Mouse (Mus musculus) E14TG2a.4 (cell line): ENCODE results near the gene Clcn3.

ENCODE experiments used
- H3K27me3 ChIP-seq: 2 replicates; pipeline ENCODE4 v1.6.1; 2014; ENCODE audit warnings: low read length, control low read depth; ENCODE audit not compliant: insufficient read depth
- H3K36me3 ChIP-seq: 2 replicates; pipeline ENCODE4 v1.6.1; 2014; ENCODE audit warnings: low read length, control low read depth; ENCODE audit not compliant: insufficient read depth
- H3K4me1 ChIP-seq: replicated peaks from 2 replicates; pipeline ENCODE4 v1.6.1; 2014; ENCODE audit warnings: low read depth, low read length, control low read depth
- H3K4me3 ChIP-seq: replicated peaks from 2 replicates; pipeline ENCODE4 v1.5.1; 2014; ENCODE audit warnings: mild to moderate bottlenecking, low read length
- H3K9me3 ChIP-seq: 2 replicates; pipeline ENCODE4 v1.6.1; 2014; ENCODE audit warnings: low read length, control low read depth
- CTCF ChIP-seq: conservative IDR thresholded peaks from 2 replicates; pipeline ENCODE4 v1.5.1; 2014; ENCODE audit warnings: low read length
- NANOG ChIP-seq: IDR thresholded peaks from 2 replicates; pipeline ENCODE4 v1.6.1; 2014; ENCODE audit warnings: borderline replicate concordance, low read length, mixed read lengths
- POU5F1 ChIP-seq: IDR thresholded peaks from 2 replicates; pipeline ENCODE4 v1.6.1; 2014; ENCODE audit warnings: low read length, borderline replicate concordance

The Clcn3 gene

GRCm38 (mm10) chr8:60962763-60963162 is 20.3 kb downstream of the Clcn3 start:
- Histone ChIP-seq H3K27me3 (no peaks in the 10 kb centered on the region), H3K36me3 (no peaks in the 10 kb centered on the region), H3K4me3 (no peak overlapping the region), H3K4me1 (peaks cover 19% of the 10 kb centered on the region), H3K9me3 (no peaks in the 10 kb centered on the region)
- no peak for TF ChIP-seq POU5F1
- TF ChIP-seq CTCF: no peak
- TF ChIP-seq NANOG: no peak

- Histone ChIP-seq H3K27me3 (no peaks in the 10 kb centered on the region), H3K36me3 (no peaks in the 10 kb centered on the region), H3K4me3 (no peak overlapping the region), H3K4me1 (peaks cover 33% of the 10 kb centered on the region), H3K9me3 (peaks cover 8% of the 10 kb centered on the region)
- TF ChIP-seq CTCF: no peak
- TF ChIP-seq NANOG: no peak
- no peak for TF ChIP-seq POU5F1
Observed at GRCm38 (mm10) chr8:60956847-60957246, 26.3 kb downstream of the Clcn3 start.

DNA sequence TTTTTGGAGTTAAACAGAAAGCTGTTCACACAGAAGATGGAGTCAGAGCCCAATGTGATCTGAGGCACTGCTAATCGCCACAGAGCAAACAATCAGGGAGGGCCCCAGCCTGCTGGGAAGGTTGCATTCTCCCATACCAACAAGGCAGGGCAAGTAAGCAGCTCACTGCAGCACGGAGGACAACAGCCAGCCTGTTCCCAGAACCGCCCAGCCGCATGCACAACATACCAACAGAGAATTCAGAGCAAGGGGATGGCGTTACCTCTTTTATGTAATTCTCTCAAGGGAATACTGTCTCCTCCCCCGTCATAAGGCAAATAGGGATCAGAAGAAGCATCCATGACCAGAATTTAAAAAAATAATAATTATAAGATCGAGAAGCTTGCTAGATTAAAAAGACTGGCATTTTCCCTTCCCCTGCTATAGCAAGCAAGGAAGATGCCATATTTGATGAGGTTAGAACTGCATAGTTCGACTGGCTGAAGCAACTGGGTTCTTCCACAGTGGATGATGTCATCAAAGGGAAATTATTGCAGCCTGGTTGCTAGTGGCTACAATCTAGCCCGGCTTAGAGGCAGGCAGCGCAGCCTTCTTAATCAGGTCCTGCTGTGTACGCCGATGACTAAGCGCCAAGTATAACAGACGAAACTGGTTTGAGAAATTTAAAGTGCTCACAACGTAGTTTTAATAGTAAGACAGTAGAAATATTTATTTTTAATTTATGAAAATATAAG is 28.7 kb downstream of the Clcn3 start:
- TF ChIP-seq CTCF (no peak), NANOG (no peak), POU5F1 (no peak)
- Histone ChIP-seq H3K27me3 (no peaks in the 10 kb centered on the region), H3K9me3 (peaks cover 8% of the 10 kb centered on the region), H3K4me3 (peak overlapping the region; percentile 58), H3K4me1 (peaks cover 31% of the 10 kb centered on the region), H3K36me3 (no peaks in the 10 kb centered on the region)

- Histone ChIP-seq H3K36me3 (no peaks in the 10 kb centered on the region), H3K27me3 (no peaks in the 10 kb centered on the region), H3K4me3 (no peak overlapping the region), H3K9me3 (peaks cover 8% of the 10 kb centered on the region), H3K4me1 (peaks cover 26% of the 10 kb centered on the region)
- TF ChIP-seq NANOG (no peak), CTCF (no peak), POU5F1 (no peak)
Observed at GRCm38 (mm10) chr8:60952803-60953202, 30.3 kb downstream of the Clcn3 start.

DNA sequence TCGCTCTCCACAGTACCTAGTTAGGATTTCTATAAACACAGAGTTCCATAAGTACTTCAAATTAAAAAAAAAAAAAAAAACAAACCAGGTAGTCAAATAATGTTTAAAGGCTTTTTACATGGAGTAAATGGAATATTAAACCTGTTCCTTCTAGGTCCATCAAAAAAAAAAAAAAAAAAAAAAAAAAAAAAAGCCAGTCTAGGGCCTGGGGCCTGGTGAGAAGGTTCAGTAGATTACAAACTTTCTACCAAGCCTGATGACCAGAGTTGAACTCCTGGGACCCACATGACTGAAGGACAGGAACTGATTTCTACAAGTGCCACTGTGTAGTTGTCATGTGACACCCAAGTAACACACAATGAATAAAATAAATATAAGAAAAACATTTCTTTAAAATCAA is 31.3 kb downstream of the Clcn3 start:
- TF ChIP-seq NANOG: no peak
- TF ChIP-seq CTCF: no peak
- no peak for TF ChIP-seq POU5F1
- Histone ChIP-seq H3K9me3 (peaks cover 8% of the 10 kb centered on the region), H3K36me3 (no peaks in the 10 kb centered on the region), H3K4me1 (peaks cover 20% of the 10 kb centered on the region), H3K27me3 (no peaks in the 10 kb centered on the region), H3K4me3 (no peak overlapping the region)

- no peak overlapping the region for H3K4me3 ChIP-seq
- TF ChIP-seq POU5F1 (no peak), NANOG (no peak), CTCF (no peak)
- H3K27me3 ChIP-seq: no peaks in the 10 kb centered on the region
- peaks cover 8% of the 10 kb centered on the region for H3K9me3 ChIP-seq
- H3K4me1 ChIP-seq: peaks cover 18% of the 10 kb centered on the region
- H3K36me3 ChIP-seq: no peaks in the 10 kb centered on the region
Observed at GRCm38 (mm10) chr8:60951271-60951670, 31.8 kb downstream of the Clcn3 start.

DNA sequence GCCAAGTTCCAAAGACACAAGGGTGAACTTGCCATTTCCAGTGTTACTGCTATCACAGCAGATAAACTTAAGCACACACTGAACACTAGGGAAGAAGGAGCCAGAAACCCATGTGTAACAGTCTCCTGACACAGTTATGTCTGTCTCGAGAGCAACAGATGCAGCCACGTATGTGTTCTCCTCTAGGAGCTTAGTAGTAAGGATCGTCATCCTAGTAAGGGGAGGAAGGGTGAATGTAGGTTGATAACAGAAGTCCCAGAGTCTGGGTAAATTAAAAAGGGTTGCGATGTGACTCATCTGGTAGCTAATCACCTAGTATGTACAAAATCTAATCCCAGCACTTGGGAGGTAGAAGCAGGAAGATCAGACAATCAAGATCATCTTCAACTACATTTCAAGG is 33.2 kb downstream of the Clcn3 start:
- H3K36me3 ChIP-seq: no peaks in the 10 kb centered on the region
- no peak overlapping the region for H3K4me3 ChIP-seq
- TF ChIP-seq NANOG (no peak), CTCF (no peak), POU5F1 (no peak)
- no peaks in the 10 kb centered on the region for H3K27me3 ChIP-seq
- peaks cover 22% of the 10 kb centered on the region for H3K4me1 ChIP-seq
- peaks cover 8% of the 10 kb centered on the region for H3K9me3 ChIP-seq

GRCm38 (mm10) chr8:60947503-60947902 is 35.6 kb downstream of the Clcn3 start:
- TF ChIP-seq POU5F1 (no peak), CTCF (no peak), NANOG (no peak)
- no peak overlapping the region for H3K4me3 ChIP-seq
- H3K36me3 ChIP-seq: no peaks in the 10 kb centered on the region
- H3K27me3 ChIP-seq: no peaks in the 10 kb centered on the region
- peaks cover 3% of the 10 kb centered on the region for H3K9me3 ChIP-seq
- peaks cover 12% of the 10 kb centered on the region for H3K4me1 ChIP-seq

DNA sequence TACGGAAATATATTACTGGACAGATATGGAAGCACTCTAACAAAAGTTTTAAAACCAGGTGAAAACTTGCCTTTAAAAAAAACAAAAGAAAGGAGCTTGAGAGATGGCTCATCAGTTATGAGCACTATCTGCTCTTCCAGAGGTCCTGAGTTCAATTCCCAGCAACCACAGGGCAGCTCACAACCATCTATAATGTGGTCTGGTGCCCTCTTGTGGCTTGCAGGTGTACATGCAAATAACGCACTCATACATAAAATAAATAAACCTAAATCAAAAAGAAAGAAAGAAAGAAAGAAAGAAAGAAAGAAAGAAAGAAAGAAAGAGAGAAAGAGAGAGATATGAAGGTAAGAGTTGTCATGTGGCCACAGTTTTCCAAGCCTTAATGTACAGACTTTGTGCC is 40.2 kb downstream of the Clcn3 start:
- Histone ChIP-seq H3K27me3 (no peaks in the 10 kb centered on the region), H3K4me1 (peaks cover 16% of the 10 kb centered on the region), H3K9me3 (no peaks in the 10 kb centered on the region), H3K36me3 (peaks cover 8% of the 10 kb centered on the region), H3K4me3 (no peak overlapping the region)
- TF ChIP-seq NANOG: no peak
- TF ChIP-seq CTCF: peak; percentile 38
